Mouse (Mus musculus) heart, embryonic 15.5 days (tissue): ENCODE measurements around the gene Erf. TPM values are rescaled to one million over a fixed set of nuclear protein-coding genes. Genes with fewer than 3 reads are reported as not detected.

Experiments used
- ATAC-seq: fragments of 200-750 bp; cut with Nextera tagmentation; replicated peaks from 2 replicates; pipeline ENCODE4 v1.8.0; 2017; ENCODE audit warnings: low read depth, moderate TSS enrichment; ENCODE audit not compliant: insufficient number of reproducible peaks, insufficient read depth, low FRiP score
- H3K27ac ChIP-seq: fragments of 300-500 bp; sonication (generic); 2 replicates; pipeline ENCODE4 v1.5.1; 2015; ENCODE audit warnings: mild to moderate bottlenecking, inconsistent platforms
- H3K27me3 ChIP-seq: fragments of 300-500 bp; sonication (generic); 2 replicates; pipeline ENCODE4 v1.6.1; 2015; ENCODE audit warnings: inconsistent platforms
- H3K36me3 ChIP-seq: fragments of 300-500 bp; sonication (generic); 2 replicates; pipeline ENCODE4 v1.6.1; 2015; ENCODE audit warnings: mild to moderate bottlenecking, inconsistent platforms
- H3K4me1 ChIP-seq: fragments of 300-500 bp; sonication (generic); replicated peaks from 2 replicates; pipeline ENCODE4 v1.6.1; 2015; ENCODE audit warnings: inconsistent platforms
- H3K4me2 ChIP-seq: fragments of 300-500 bp; sonication (generic); 2 replicates; pipeline ENCODE4 v1.6.1; 2015; ENCODE audit warnings: inconsistent platforms, mild to moderate bottlenecking, moderate library complexity
- H3K4me3 ChIP-seq: fragments of 300-500 bp; sonication (generic); 2 replicates; pipeline ENCODE4 v1.5.1; 2015; ENCODE audit warnings: mild to moderate bottlenecking, inconsistent platforms
- H3K9ac ChIP-seq: fragments of 300-500 bp; sonication (generic); 2 replicates; pipeline ENCODE4 v1.6.1; 2015; ENCODE audit warnings: mild to moderate bottlenecking, inconsistent platforms
- H3K9me3 ChIP-seq: fragments of 300-500 bp; sonication (generic); replicated peaks from 2 replicates; pipeline ENCODE4 v1.6.1; 2016; ENCODE audit warnings: inconsistent platforms
- WGBS: fragments of 180-500 bp; shearing (Covaris S2); methylation state at CpG from one replicate; pipeline ENCODE4 v1.1.7; 2015; ENCODE audit warnings: mixed read lengths; 5-methylcytosine and 5-hydroxymethylcytosine counted together
- polyA plus RNA-seq: library from polyadenylated mRNA; unstranded; fragments of >200 nt; fragmentation: Nextera tagmentation; extraction: Ambion mirVana; gene quantifications from 2 replicates; pipeline ENCODE4 v1.2.1, GENCODE M21; 2015

Gene Erf
- polyA plus RNA-seq, 1 experiment from 2014 or later = 12.1 TPM

DNA sequence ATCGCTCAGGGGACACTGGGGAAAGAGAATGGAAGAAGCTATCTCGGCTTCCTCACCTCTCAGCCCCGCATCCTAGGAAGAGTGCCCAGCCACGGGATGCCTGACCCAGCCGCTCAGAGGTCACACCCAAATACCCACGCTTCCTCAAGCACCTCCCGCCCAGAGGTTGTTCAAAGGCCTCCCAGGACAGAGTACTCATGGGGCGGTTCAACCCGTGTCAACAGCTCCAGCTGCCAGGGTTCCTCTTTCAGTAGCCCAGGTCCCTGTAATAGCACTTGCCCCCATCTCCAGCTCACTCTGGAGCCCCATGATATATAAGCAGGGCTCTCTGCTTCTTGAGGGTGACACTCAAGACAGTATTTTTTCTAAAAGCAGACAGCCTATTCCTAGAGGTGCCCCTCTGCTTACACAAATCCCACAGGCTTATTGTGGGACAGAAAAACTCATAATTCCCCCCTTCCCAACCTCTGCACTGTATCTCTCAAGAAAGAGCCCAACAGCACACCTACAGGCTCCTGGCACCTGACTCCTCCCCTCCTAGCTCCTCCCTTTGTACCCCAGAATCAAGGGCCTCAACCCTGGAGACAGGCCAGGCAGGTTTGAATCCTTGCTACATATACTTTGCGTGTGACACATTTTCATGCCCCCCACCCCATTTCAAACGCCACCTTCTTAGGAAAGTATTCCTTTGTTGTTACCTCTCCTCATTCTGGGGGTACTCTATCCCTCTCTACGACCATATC lies 32.7 kb downstream of the Erf start:
- H3K4me3 ChIP-seq = peak overlapping the region; percentile 91
- peaks cover 8% of the 10 kb centered on the region; the same call in 1 of the 2 replicates for H3K36me3 ChIP-seq
- H3K27me3 ChIP-seq = no peaks in the 10 kb centered on the region
- no peak overlapping the region for H3K9ac ChIP-seq
- H3K27ac ChIP-seq = no peak overlapping the region
- ATAC-seq = no peak
- WGBS = 63% methylated on average over 12 of the region's 12 CpGs
- H3K4me2 ChIP-seq = peak overlapping the region; percentile 95; the same call in 1 of the 2 replicates
- H3K4me1 ChIP-seq = peaks cover 29% of the 10 kb centered on the region
- H3K9me3 ChIP-seq = no peaks in the 10 kb centered on the region

DNA sequence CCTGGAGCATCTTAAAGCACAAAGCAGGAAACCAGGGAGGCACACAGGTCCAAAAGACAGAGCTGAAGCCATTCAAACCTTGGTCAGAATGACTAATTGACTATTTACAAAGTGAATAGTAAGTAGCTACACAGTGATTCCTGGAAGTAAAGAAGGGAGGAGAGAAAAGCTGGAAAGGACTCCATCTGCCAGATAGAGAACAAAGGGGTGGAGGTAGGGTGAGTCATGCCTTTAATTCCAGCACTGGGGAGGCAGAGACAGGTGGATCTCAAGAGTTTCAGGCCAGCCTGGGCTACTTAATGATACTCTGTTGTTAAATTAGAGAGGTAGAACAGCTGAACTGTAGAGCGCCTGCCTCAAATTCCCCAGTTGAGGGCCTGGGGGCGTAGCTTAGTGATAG lies 36.4 kb downstream of the Erf start:
- no peak for ATAC-seq
- WGBS = 87% methylated on average over 2 of the region's 2 CpGs
- Histone ChIP-seq H3K4me3 (no peak overlapping the region), H3K27me3 (no peaks in the 10 kb centered on the region), H3K4me1 (peaks cover 7% of the 10 kb centered on the region), H3K4me2 (no peak overlapping the region), H3K9ac (no peak overlapping the region), H3K9me3 (no peaks in the 10 kb centered on the region), H3K36me3 (peaks cover 16% of the 10 kb centered on the region), H3K27ac (no peak overlapping the region)

DNA sequence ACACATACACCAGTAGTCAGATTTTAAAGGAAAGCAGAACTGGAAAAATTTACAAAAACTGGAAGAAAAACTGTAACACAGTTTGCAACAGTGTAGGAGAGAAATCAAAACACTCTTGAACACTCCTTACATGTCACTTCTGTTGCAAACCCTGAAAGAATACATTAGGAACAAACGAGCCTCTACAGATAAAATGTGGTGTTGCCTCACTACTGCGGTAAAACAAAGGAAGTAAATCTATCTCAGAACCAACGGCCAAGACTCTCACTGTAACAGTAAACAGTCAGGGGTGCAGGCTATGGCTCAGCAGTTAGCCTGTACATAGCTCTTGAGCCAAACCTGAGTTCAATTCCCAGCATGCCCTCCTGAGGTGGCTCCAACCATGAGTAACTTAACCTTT lies 37.5 kb downstream of the Erf start:
- Histone ChIP-seq H3K36me3 (peaks cover 16% of the 10 kb centered on the region), H3K4me1 (no peaks in the 10 kb centered on the region), H3K4me3 (no peak overlapping the region), H3K9ac (no peak overlapping the region), H3K9me3 (no peaks in the 10 kb centered on the region), H3K27me3 (no peaks in the 10 kb centered on the region), H3K4me2 (no peak overlapping the region), H3K27ac (no peak overlapping the region)
- WGBS = 65% methylated on average over 3 of the region's 3 CpGs
- no peak for ATAC-seq

DNA sequence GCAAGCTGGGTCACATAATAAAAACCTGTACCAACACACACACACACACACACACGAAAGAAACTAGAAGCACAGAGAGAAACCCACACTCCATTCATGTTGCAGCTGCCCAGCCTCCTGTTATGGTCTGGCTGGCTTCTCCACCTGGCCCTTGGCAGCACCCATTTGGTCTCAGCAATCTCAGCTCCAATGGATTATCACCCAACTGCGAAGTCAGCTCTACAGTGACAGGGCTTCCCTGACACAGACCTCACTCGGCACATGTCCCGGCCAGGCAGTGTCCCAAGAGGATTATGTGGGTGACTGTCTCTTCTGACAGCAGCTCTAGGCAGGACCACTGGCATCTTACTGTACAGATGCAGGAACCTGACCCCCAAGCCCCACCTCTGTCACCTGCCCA lies 40.1 kb downstream of the Erf start:
- no peaks in the 10 kb centered on the region for H3K27me3 ChIP-seq
- H3K36me3 ChIP-seq = peaks cover 16% of the 10 kb centered on the region
- no peak overlapping the region for H3K27ac ChIP-seq
- no peak for ATAC-seq
- 80% methylated on average over 4 of the region's 4 CpGs for WGBS
- peaks cover 2% of the 10 kb centered on the region; the same call in 1 of the 2 replicates for H3K4me1 ChIP-seq
- H3K4me3 ChIP-seq = no peak overlapping the region
- no peak overlapping the region for H3K4me2 ChIP-seq
- H3K9me3 ChIP-seq = no peaks in the 10 kb centered on the region
- H3K9ac ChIP-seq = no peak overlapping the region

DNA sequence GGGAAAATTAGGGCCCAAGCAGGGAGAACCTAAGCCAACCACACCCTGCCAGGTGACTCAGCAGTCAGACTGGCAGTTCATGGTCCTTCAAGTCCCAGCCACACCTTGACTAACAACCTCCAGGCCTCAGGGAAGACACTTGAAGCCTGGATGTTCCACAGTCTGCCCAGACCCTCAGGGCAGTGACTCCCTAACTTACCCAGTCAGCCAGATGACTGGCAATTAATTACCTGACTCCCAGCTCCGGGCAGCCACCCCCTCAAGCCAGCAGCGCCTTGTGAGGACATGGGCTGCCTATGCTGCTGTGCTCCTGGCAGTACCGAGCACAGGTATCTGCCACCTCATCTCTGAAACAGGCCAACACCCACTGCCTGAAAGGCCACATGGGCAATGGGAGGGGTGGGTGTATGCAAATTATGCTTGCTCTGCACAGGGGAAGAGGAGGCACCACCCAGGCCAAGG lies 41.4 kb downstream of the Erf start:
- no peak overlapping the region for H3K27ac ChIP-seq
- H3K36me3 ChIP-seq = peaks cover 10% of the 10 kb centered on the region
- H3K9ac ChIP-seq = no peak overlapping the region
- no peak overlapping the region for H3K4me2 ChIP-seq
- H3K4me3 ChIP-seq = no peak overlapping the region
- no peak for ATAC-seq
- H3K27me3 ChIP-seq = no peaks in the 10 kb centered on the region
- 71% methylated on average over 3 of the region's 3 CpGs for WGBS
- H3K4me1 ChIP-seq = peaks cover 8% of the 10 kb centered on the region; the same call in 1 of the 2 replicates
- no peaks in the 10 kb centered on the region for H3K9me3 ChIP-seq

DNA sequence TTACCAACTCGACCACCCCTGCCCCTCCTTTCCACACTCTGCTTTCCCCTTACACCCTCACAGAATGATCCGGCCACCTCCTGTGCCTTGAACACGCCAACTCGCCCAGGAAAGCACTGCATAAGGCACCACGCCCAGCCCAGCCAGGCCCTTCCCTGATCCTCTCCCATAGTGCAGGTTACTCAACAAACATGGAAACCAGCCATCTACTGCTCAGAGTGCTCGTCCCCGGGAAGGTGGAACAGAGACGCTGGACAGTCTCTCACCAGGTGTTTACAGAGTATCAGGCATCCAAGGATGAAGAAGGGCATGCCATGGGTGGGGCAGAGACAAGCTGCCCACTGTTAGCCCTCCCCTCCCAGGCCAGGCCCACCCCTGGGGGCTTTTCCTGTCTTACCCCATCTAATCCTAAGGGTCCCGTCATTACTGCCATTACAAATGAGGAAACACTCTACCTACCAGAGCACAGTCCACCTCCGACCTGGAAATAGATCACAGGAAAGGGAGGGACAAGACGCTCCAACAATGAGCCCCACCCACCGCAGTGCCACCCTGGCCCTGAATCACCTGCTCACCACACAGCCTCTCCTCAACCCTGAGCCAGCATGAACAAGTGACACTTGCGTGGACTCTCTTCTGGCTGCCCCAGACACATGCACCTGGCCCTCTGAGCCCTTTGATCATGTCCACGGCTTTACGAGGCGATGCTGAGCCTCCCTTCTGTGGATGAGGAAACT lies 44.3 kb downstream of the Erf start:
- no peaks in the 10 kb centered on the region for H3K9me3 ChIP-seq
- no peaks in the 10 kb centered on the region for H3K27me3 ChIP-seq
- ATAC-seq = no peak
- H3K4me2 ChIP-seq = no peak overlapping the region
- no peak overlapping the region for H3K9ac ChIP-seq
- H3K4me3 ChIP-seq = no peak overlapping the region
- H3K27ac ChIP-seq = no peak overlapping the region
- H3K36me3 ChIP-seq = peaks cover 27% of the 10 kb centered on the region
- H3K4me1 ChIP-seq = peaks cover 8% of the 10 kb centered on the region; the same call in 1 of the 2 replicates
- WGBS = 84% methylated on average over 16 of the region's 16 CpGs

DNA sequence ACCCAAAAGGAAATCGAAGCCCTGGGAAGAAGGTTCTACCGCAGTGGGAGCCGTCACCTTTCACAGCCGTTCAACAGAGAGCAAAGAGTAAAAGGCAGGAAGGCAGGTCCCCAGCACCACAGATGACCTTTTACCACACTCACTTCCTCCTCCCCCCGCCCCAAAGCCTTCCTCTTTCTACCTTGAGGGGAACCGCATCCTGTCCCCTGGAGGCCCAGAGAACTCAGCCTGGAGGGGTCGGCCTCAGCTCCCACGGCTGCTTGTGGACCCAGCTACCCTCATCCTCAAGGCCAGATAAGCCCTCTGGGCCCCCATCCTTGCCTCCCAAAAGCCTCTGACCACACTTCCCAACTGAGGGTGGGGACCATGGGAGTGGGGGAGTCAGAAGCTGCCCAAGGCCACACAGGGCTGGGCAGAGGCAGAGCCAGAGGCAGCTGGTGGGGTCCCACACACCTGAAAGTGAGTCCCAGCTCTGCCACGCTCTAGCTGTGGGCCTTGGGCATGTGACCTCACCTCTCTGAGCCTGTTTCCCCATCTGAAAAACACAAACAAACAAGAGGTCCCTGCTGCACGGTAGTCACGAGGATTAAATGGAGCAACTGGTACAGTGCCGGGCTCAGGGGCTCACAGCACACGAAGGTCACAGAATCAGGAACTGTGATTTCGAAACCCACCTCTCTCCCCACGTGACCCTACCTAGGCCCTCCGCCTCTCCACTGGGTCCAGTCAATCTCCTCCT lies 45.0 kb downstream of the Erf start:
- Histone ChIP-seq H3K27me3 (no peaks in the 10 kb centered on the region), H3K4me3 (no peak overlapping the region), H3K36me3 (peaks cover 22% of the 10 kb centered on the region; the same call in 1 of the 2 replicates), H3K4me1 (peaks cover 8% of the 10 kb centered on the region; the same call in 1 of the 2 replicates), H3K9ac (no peak overlapping the region), H3K4me2 (no peak overlapping the region), H3K27ac (0 out of 2 replicates have a peak overlapping the region, but pooled peaks have one; percentile 2), H3K9me3 (no peaks in the 10 kb centered on the region)
- ATAC-seq = no peak
- 71% methylated on average over 16 of the region's 16 CpGs for WGBS

DNA sequence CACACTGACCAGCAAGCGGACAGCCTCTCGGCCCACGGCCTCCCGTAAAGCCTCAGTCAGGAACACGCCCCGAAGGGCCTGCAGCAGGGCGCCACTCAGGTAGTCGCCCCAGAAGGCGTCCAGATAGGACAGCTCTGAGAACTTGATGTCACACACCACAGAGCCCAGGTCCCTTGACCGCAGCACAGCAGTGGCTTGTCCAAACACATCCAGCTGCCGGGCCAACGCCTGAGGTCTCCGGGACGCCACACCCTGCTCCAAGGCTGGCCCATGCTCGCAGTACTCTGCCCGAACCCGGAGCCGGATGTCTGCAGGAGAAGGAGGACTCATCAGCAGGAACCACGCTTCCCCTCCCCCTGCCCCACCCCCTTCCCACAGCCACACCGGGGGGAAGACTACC lies 46.9 kb downstream of the Erf start:
- Histone ChIP-seq H3K27me3 (no peaks in the 10 kb centered on the region), H3K4me1 (peaks cover 8% of the 10 kb centered on the region; the same call in 1 of the 2 replicates), H3K27ac (no peak overlapping the region), H3K9me3 (no peaks in the 10 kb centered on the region), H3K36me3 (peaks cover 24% of the 10 kb centered on the region), H3K9ac (no peak overlapping the region), H3K4me3 (no peak overlapping the region), H3K4me2 (no peak overlapping the region)
- ATAC-seq = 0 out of 2 replicates have a peak, but pooled peaks have one; percentile 15
- WGBS = 83% methylated on average over 20 of the region's 20 CpGs

DNA sequence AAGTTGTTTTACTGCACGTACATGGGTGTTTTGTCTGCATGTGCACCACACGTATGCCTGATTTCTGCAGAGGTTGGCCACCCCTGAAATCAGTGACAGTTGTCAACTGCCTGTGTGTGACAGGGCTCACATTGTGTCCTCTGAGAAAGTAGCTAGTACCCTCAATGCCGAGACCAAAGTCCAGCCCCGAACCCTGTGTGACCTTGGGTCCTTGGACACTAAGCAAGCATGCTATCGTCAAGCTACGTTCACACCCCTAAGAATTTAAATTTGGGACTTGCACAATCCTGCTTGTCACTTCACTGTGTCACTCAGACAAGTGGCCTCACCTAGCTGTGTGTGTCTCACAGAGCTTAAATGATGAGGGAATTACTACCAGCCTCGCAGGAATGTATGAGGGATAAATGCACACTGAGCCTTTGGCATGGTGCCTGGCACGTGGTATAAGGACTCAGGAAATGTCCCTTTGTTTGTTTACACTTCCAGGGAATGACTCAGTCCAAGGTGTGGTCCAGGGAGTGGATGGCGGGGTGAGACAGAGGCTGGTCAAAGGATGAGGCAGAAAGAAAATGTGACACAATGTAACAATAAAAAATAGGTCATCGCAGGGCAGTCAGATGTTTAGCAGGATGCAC lies 53.1 kb downstream of the Erf start:
- no peak overlapping the region for H3K4me2 ChIP-seq
- no peak overlapping the region for H3K9ac ChIP-seq
- WGBS = 39% methylated on average over 10 of the region's 10 CpGs
- H3K4me1 ChIP-seq = peaks cover 7% of the 10 kb centered on the region
- H3K27me3 ChIP-seq = 0 out of 2 replicates have a peak, but pooled peaks cover 3% of the 10 kb centered on the region
- ATAC-seq = 0 out of 2 replicates have a peak, but pooled peaks have one; percentile 27
- no peak overlapping the region for H3K27ac ChIP-seq
- H3K36me3 ChIP-seq = peaks cover 11% of the 10 kb centered on the region; the same call in 1 of the 2 replicates
- no peaks in the 10 kb centered on the region for H3K9me3 ChIP-seq
- H3K4me3 ChIP-seq = no peak overlapping the region

DNA sequence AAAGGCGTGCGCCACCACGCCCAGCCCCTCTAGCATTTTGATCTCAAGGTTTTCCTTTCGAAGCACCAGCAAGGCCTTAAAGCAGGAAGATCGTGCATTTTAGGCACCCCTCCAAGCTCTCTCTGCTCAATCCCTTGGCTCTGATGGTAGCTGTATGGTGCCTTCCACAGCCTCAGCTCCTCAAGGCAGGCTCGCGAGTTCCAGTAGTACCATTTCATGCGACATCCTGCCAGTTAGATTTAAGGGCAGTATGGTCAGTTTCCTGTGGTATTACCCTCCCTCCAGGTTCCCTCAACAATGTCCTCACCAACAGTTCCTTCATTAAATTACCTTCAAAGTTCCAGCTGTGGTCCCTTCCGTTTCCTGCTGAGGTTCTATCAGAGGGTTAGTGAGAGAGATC lies 54.5 kb downstream of the Erf start:
- Histone ChIP-seq H3K9ac (no peak overlapping the region), H3K9me3 (no peaks in the 10 kb centered on the region), H3K4me2 (no peak overlapping the region), H3K4me3 (no peak overlapping the region), H3K36me3 (peaks cover 5% of the 10 kb centered on the region; the same call in 1 of the 2 replicates), H3K4me1 (peaks cover 7% of the 10 kb centered on the region), H3K27ac (no peak overlapping the region), H3K27me3 (0 out of 2 replicates have a peak, but pooled peaks cover 3% of the 10 kb centered on the region)
- 76% methylated on average over 9 of the region's 9 CpGs for WGBS
- no peak for ATAC-seq
